Mouse (Mus musculus): ENCODE results near the gene Adk. TPM values are rescaled to one million over a fixed set of nuclear protein-coding genes. Genes with fewer than 3 reads are reported as not detected.

Gene Adk
- total and polyA plus RNA-seq, 2 experiments from 2014 or later: 126 to 246 TPM

- Histone ChIP-seq H3K9ac (replicated peaks; ENCODE audit: low read depth, low read length) (no peak overlapping the region), H3K4me1 (ENCODE audit: control insufficient read depth, insufficient read depth) (no peaks in the 10 kb centered on the region), H3K9me3 (replicated peaks; ENCODE audit: control insufficient read depth, low read length) (no peaks in the 10 kb centered on the region), H3K27me3 (ENCODE audit: control insufficient read depth, insufficient read depth, low read length) (no peaks in the 10 kb centered on the region), H3K4me2 (ENCODE audit: low read depth, low read length) (no peak overlapping the region), H3K4me3 (ENCODE audit: low read depth, low read length) (no peak overlapping the region), H3K36me3 (replicated peaks; ENCODE audit: control insufficient read depth, insufficient read depth, low read length) (no peaks in the 10 kb centered on the region), H3K27ac (ENCODE audit: low read depth) (no peak overlapping the region)
- no peak for TF ChIP-seq EP300 (IDR thresholded peaks at IDR 0.05; ENCODE audit: low read depth)
- no peak for TF ChIP-seq CTCF (IDR thresholded peaks at IDR 0.05; ENCODE audit: low read depth)
- 91% methylated on average over 4 of the region's 4 CpGs for WGBS
- ATAC-seq (ENCODE audit: insufficient read depth, low read depth) (no peak), DNase-seq (ENCODE audit: low spot score) (no peak)
These were observed 356.5 kb downstream of the Adk start for GRCm38 (mm10) chr14:21408846-21409245.

GRCm38 (mm10) chr14:21410769-21411477 is 358.5 kb downstream of the Adk start:
- TF ChIP-seq EP300 (IDR thresholded peaks at IDR 0.05; ENCODE audit: low read depth) (no peak), CTCF (IDR thresholded peaks at IDR 0.05; ENCODE audit: low read depth) (no peak)
- Histone ChIP-seq H3K4me3 (ENCODE audit: low read depth, low read length) (no peak overlapping the region), H3K36me3 (replicated peaks; ENCODE audit: control insufficient read depth, insufficient read depth, low read length) (no peaks in the 10 kb centered on the region), H3K4me1 (ENCODE audit: control insufficient read depth, insufficient read depth) (no peaks in the 10 kb centered on the region), H3K4me2 (ENCODE audit: low read depth, low read length) (no peak overlapping the region), H3K9me3 (replicated peaks; ENCODE audit: control insufficient read depth, low read length) (no peaks in the 10 kb centered on the region), H3K27ac (ENCODE audit: low read depth) (no peak overlapping the region), H3K27me3 (ENCODE audit: control insufficient read depth, insufficient read depth, low read length) (no peaks in the 10 kb centered on the region), H3K9ac (replicated peaks; ENCODE audit: low read depth, low read length) (no peak overlapping the region)
- DNase-seq (ENCODE audit: low spot score) (no peak), ATAC-seq (ENCODE audit: insufficient read depth, low read depth) (no peak)
- WGBS: 89% methylated on average over 7 of the region's 7 CpGs

- TF ChIP-seq EP300 (IDR thresholded peaks at IDR 0.05; ENCODE audit: low read depth) (no peak), CTCF (IDR thresholded peaks at IDR 0.05; ENCODE audit: low read depth) (no peak)
- Histone ChIP-seq H3K4me3 (ENCODE audit: low read depth, low read length) (no peak overlapping the region), H3K9me3 (replicated peaks; ENCODE audit: control insufficient read depth, low read length) (no peaks in the 10 kb centered on the region), H3K4me2 (ENCODE audit: low read depth, low read length) (no peak overlapping the region), H3K4me1 (ENCODE audit: control insufficient read depth, insufficient read depth) (no peaks in the 10 kb centered on the region), H3K9ac (replicated peaks; ENCODE audit: low read depth, low read length) (no peak overlapping the region), H3K27ac (ENCODE audit: low read depth) (no peak overlapping the region), H3K27me3 (ENCODE audit: control insufficient read depth, insufficient read depth, low read length) (no peaks in the 10 kb centered on the region), H3K36me3 (replicated peaks; ENCODE audit: control insufficient read depth, insufficient read depth, low read length) (no peaks in the 10 kb centered on the region)
- WGBS: 92% methylated on average over 6 of the region's 6 CpGs
- ATAC-seq (ENCODE audit: insufficient read depth, low read depth) (no peak), DNase-seq (ENCODE audit: low spot score) (no peak)
These were observed 359.1 kb downstream of the Adk start for GRCm38 (mm10) chr14:21411524-21411923.

GRCm38 (mm10) chr14:21418332-21418731 is 366.0 kb downstream of the Adk start:
- Histone ChIP-seq H3K9ac (replicated peaks; ENCODE audit: low read depth, low read length) (no peak overlapping the region), H3K27me3 (ENCODE audit: control insufficient read depth, insufficient read depth, low read length) (no peaks in the 10 kb centered on the region), H3K36me3 (replicated peaks; ENCODE audit: control insufficient read depth, insufficient read depth, low read length) (no peaks in the 10 kb centered on the region), H3K4me3 (ENCODE audit: low read depth, low read length) (no peak overlapping the region), H3K27ac (ENCODE audit: low read depth) (no peak overlapping the region), H3K4me1 (ENCODE audit: control insufficient read depth, insufficient read depth) (no peaks in the 10 kb centered on the region), H3K4me2 (ENCODE audit: low read depth, low read length) (no peak overlapping the region), H3K9me3 (replicated peaks; ENCODE audit: control insufficient read depth, low read length) (no peaks in the 10 kb centered on the region)
- TF ChIP-seq EP300 (IDR thresholded peaks at IDR 0.05; ENCODE audit: low read depth) (no peak), CTCF (IDR thresholded peaks at IDR 0.05; ENCODE audit: low read depth) (no peak)
- ATAC-seq (ENCODE audit: insufficient read depth, low read depth) (peak; percentile 47; the same call in 1 of the 2 replicates), DNase-seq (ENCODE audit: low spot score) (peak; percentile 22)
- 28% methylated on average over 7 of the region's 7 CpGs for whole genome bisulfite sequencing

GRCm38 (mm10) chr14:21427369-21427768 is 375.0 kb downstream of the Adk start:
- Histone ChIP-seq H3K27ac (ENCODE audit: low read depth) (no peak overlapping the region), H3K36me3 (replicated peaks; ENCODE audit: control insufficient read depth, insufficient read depth, low read length) (0 out of 2 replicates have a peak, but pooled peaks cover 10% of the 10 kb centered on the region), H3K9me3 (replicated peaks; ENCODE audit: control insufficient read depth, low read length) (no peaks in the 10 kb centered on the region), H3K9ac (replicated peaks; ENCODE audit: low read depth, low read length) (no peak overlapping the region), H3K27me3 (ENCODE audit: control insufficient read depth, insufficient read depth, low read length) (no peaks in the 10 kb centered on the region), H3K4me1 (ENCODE audit: control insufficient read depth, insufficient read depth) (no peaks in the 10 kb centered on the region), H3K4me2 (ENCODE audit: low read depth, low read length) (no peak overlapping the region), H3K4me3 (ENCODE audit: low read depth, low read length) (no peak overlapping the region)
- no peak for ATAC-seq (ENCODE audit: insufficient read depth, low read depth)
- TF ChIP-seq CTCF (IDR thresholded peaks at IDR 0.05; ENCODE audit: low read depth): no peak
- no peak for TF ChIP-seq EP300 (IDR thresholded peaks at IDR 0.05; ENCODE audit: low read depth)
- 65% methylated on average over 7 of the region's 7 CpGs for WGBS
- no peak for DNase-seq (ENCODE audit: low spot score)

GRCm38 (mm10) chr14:21433415-21433814 is 381.0 kb downstream of the Adk start:
- Histone ChIP-seq H3K27me3 (ENCODE audit: control insufficient read depth, insufficient read depth, low read length) (no peaks in the 10 kb centered on the region), H3K4me3 (ENCODE audit: low read depth, low read length) (no peak overlapping the region), H3K9ac (replicated peaks; ENCODE audit: low read depth, low read length) (no peak overlapping the region), H3K36me3 (replicated peaks; ENCODE audit: control insufficient read depth, insufficient read depth, low read length) (0 out of 2 replicates have a peak, but pooled peaks cover 5% of the 10 kb centered on the region), H3K4me1 (ENCODE audit: control insufficient read depth, insufficient read depth) (peaks cover 6% of the 10 kb centered on the region), H3K4me2 (ENCODE audit: low read depth, low read length) (no peak overlapping the region), H3K9me3 (replicated peaks; ENCODE audit: control insufficient read depth, low read length) (no peaks in the 10 kb centered on the region), H3K27ac (ENCODE audit: low read depth) (no peak overlapping the region)
- no peak for TF ChIP-seq EP300 (IDR thresholded peaks at IDR 0.05; ENCODE audit: low read depth)
- no peak for TF ChIP-seq CTCF (IDR thresholded peaks at IDR 0.05; ENCODE audit: low read depth)
- DNase-seq (ENCODE audit: low spot score) (no peak), ATAC-seq (ENCODE audit: insufficient read depth, low read depth) (no peak)
- WGBS: 72% methylated on average over 4 of the region's 4 CpGs

Data from heart, postnatal 0 days (tissue).